Mouse (Mus musculus): ENCODE results near the gene Sat1.

Sat1 gene

GRCm38 (mm10) chrX:155163553-155163952 lies 52.7 kb downstream of the Sat1 start:
- no peak for DNase-seq

All from kidney, adult 18-20 months (tissue).